Mouse (Mus musculus) erythroblast, embryonic 14.5 days (primary cell): ENCODE measurements around the gene Mfge8.

Experiments
- GATA1 ChIP-seq: IDR thresholded peaks from 2 replicates; pipeline ENCODE4 v1.6.1; 2012; ENCODE audit warnings: low read length, inconsistent platforms, mixed read lengths
- TAL1 ChIP-seq: IDR thresholded peaks from 3 replicates; pipeline ENCODE4 v1.6.1; 2012; ENCODE audit warnings: low read length, inconsistent platforms, mixed read lengths

GRCm38 (mm10) chr7:79148711-79149266, at the start of gene Mfge8:
- no peak for TF ChIP-seq GATA1
- TF ChIP-seq TAL1 = no peak
